Mouse (Mus musculus): Measurements from ENCODE around the gene Swap70. TPM values are rescaled to one million over a fixed set of nuclear protein-coding genes. Genes with fewer than 3 reads are reported as not detected.

Swap70 gene
- polyA plus RNA-seq, 1 experiment from 2014 or later, result 22.5 TPM

DNA sequence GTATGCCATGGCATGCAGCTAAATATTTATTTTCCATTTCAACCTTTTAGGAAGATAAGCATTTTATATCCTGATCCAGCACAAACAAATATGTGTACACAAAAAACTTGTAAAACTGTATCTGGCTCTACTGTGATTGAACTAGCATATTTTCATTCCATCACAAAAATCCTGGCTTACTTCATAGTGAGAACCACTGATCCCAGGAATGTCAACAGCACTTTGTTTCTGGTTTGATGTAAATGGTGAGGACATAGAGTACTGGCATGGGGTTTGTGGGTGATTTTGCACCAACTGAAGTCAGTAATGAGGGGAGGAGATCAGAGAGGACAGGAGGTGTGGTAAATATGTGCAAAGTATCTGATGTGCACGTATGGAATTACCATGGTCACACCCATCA lies 41.1 kb downstream of the Swap70 start:
- Histone ChIP-seq H3K9me3 (no peaks in the 10 kb centered on the region), H3K36me3 (no peaks in the 10 kb centered on the region), H3K4me1 (peaks cover 11% of the 10 kb centered on the region; the same call in 1 of the 2 replicates), H3K4me2 (no peak overlapping the region), H3K9ac (no peak overlapping the region), H3K27ac (no peak overlapping the region), H3K4me3 (replicated peaks) (no peak overlapping the region), H3K27me3 (replicated peaks) (no peaks in the 10 kb centered on the region)
- WGBS, result 47% methylated on average over 1 of the region's 1 CpGs
- ATAC-seq (ENCODE audit: insufficient read depth, low FRiP score, low read depth), result no peak

DNA sequence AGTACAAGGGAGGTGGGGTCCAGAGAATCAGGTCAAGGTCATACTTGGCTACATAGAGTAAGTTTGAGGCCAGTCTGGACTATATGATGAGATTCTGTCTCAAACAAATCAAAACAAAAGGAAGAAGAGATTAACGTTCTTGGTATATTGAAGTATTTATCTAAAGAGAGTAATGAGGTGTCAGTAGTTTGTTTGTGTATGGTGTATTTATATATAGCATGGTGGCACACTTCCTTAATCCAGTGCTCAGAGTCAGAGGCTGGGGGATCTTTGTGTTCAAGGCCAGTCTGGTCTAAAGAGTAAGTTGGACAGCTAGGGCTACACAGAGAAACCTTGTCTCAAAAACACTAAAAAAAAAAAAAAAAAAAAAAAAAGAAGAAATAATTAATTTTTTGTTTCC lies 42.0 kb downstream of the Swap70 start:
- 53% methylated on average over 1 of the region's 1 CpGs for WGBS
- Histone ChIP-seq H3K4me3 (replicated peaks) (no peak overlapping the region), H3K9me3 (no peaks in the 10 kb centered on the region), H3K9ac (no peak overlapping the region), H3K4me2 (no peak overlapping the region), H3K4me1 (0 out of 2 replicates have a peak, but pooled peaks cover 6% of the 10 kb centered on the region), H3K36me3 (no peaks in the 10 kb centered on the region), H3K27me3 (replicated peaks) (no peaks in the 10 kb centered on the region), H3K27ac (no peak overlapping the region)
- ATAC-seq (ENCODE audit: insufficient read depth, low FRiP score, low read depth), result no peak

DNA sequence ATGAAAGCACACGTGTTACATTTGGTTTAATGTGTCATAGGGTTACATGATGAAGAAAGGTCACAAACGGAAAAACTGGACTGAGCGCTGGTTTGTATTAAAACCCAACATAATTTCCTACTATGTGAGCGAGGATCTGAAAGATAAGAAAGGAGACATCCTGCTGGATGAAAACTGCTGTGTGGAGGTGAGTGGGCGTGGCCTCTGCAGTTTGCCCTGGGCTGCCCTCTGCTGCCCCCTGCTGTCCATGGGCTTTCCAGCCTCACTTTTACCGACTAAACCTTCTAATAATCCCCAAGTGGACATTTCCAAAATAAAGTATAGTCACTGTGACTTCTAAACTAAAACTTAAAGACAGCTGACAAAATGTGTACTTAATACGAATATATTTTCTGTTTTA lies 44.3 kb downstream of the Swap70 start:
- Histone ChIP-seq H3K27ac (no peak overlapping the region), H3K9ac (no peak overlapping the region), H3K4me1 (no peaks in the 10 kb centered on the region), H3K36me3 (peaks cover 6% of the 10 kb centered on the region; the same call in 1 of the 2 replicates), H3K27me3 (replicated peaks) (no peaks in the 10 kb centered on the region), H3K4me2 (no peak overlapping the region), H3K4me3 (replicated peaks) (no peak overlapping the region), H3K9me3 (no peaks in the 10 kb centered on the region)
- 27% methylated on average over 7 of the region's 7 CpGs for WGBS
- no peak; the same call in 1 of the 2 replicates for ATAC-seq (ENCODE audit: insufficient read depth, low FRiP score, low read depth)

DNA sequence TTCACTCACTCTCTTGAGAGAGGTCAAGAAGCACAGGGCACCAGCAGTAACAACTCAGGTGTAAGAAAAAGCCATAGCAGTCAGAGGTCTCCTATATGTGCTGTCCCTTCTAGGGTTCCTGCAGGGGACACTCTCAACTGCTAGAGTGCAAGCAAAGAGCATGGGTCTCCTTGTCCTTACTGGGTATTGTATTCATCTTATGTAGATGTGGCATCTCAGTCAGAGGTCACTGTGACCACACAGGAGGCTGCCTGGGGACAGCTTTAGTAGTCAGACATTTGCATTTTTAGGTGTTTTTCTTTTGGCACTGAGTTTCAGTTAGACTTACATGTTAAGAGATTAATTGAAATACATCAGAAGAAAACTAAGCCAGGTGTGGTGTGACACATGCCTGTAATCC lies 45.5 kb downstream of the Swap70 start:
- Histone ChIP-seq H3K27ac (no peak overlapping the region), H3K4me2 (no peak overlapping the region), H3K36me3 (peaks cover 6% of the 10 kb centered on the region; the same call in 1 of the 2 replicates), H3K4me3 (replicated peaks) (no peak overlapping the region), H3K27me3 (replicated peaks) (no peaks in the 10 kb centered on the region), H3K4me1 (no peaks in the 10 kb centered on the region), H3K9me3 (no peaks in the 10 kb centered on the region), H3K9ac (no peak overlapping the region)
- no peak for ATAC-seq (ENCODE audit: insufficient read depth, low FRiP score, low read depth)

DNA sequence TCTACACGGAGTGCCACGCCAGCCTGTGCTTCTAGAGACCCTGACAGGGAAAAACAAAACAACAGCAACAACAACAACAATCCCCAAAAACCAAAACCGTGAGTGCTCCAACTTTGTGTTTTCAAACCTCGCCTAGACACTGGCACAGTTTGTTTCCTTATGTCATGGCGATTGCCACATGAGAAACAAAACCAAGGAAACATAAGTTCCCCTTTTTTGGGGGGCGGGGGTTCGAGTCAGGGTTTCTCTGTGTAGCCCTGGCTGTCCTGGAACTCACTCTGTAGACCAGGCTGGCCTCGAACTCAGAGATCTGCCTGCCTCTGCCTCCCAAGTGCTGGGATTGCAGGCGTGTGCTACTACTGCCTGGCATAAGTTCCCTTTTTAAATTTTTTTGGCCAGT lies 46.5 kb downstream of the Swap70 start:
- ATAC-seq (ENCODE audit: insufficient read depth, low FRiP score, low read depth), result no peak
- H3K4me2 ChIP-seq, result no peak overlapping the region
- 88% methylated on average over 9 of the region's 9 CpGs for WGBS
- H3K27me3 ChIP-seq (replicated peaks), result no peaks in the 10 kb centered on the region
- H3K4me3 ChIP-seq (replicated peaks), result no peak overlapping the region
- no peaks in the 10 kb centered on the region for H3K9me3 ChIP-seq
- no peaks in the 10 kb centered on the region for H3K4me1 ChIP-seq
- H3K27ac ChIP-seq, result no peak overlapping the region
- H3K36me3 ChIP-seq, result peaks cover 6% of the 10 kb centered on the region; the same call in 1 of the 2 replicates
- H3K9ac ChIP-seq, result no peak overlapping the region

DNA sequence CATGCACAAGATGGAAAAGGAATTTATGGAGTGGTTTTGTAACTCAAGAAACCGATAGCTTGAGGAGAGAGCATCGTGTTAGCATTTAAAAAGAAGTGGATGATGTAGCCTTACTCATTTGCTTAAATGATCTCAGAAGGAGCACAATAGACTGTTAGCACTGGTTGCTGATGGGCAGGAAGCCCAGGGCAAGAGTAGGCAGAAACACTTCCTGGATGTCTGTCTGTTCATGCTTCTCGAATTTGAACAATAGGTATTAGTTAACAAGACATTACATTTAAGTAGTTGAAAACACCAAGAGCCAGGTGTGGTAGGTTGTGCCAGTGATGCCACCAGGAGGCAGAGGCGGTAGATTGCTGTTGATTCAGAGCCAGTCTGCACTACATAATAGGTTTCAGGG lies 47.0 kb downstream of the Swap70 start:
- Histone ChIP-seq H3K9ac (no peak overlapping the region), H3K4me2 (no peak overlapping the region), H3K27me3 (replicated peaks) (no peaks in the 10 kb centered on the region), H3K9me3 (no peaks in the 10 kb centered on the region), H3K27ac (no peak overlapping the region), H3K4me1 (no peaks in the 10 kb centered on the region), H3K4me3 (replicated peaks) (no peak overlapping the region), H3K36me3 (peaks cover 6% of the 10 kb centered on the region; the same call in 1 of the 2 replicates)
- 81% methylated on average over 4 of the region's 4 CpGs for WGBS
- ATAC-seq (ENCODE audit: insufficient read depth, low FRiP score, low read depth), result no peak

DNA sequence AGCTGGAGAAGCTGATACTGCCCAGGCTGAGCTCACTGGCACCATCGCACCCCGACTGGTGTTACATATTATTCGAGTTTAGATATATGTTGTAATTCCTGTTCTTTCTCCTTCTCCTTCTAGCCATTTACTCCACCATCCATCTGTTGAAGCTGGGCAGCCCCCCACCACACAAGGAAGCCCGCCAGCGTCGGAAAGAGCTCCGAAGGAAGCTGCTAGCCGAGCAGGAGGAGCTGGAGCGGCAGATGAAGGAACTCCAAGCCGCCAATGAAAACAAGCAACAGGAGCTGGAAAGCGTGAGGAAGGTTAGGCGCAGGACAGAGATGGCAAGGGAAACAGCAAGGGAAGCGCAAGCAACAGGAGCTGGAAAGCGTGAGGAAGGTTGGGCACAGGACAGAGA lies 48.3 kb downstream of the Swap70 start:
- ATAC-seq (ENCODE audit: insufficient read depth, low FRiP score, low read depth), result no peak
- no peaks in the 10 kb centered on the region for H3K27me3 ChIP-seq (replicated peaks)
- peaks cover 9% of the 10 kb centered on the region; the same call in 1 of the 2 replicates for H3K36me3 ChIP-seq
- no peak overlapping the region for H3K4me2 ChIP-seq
- no peak overlapping the region for H3K4me3 ChIP-seq (replicated peaks)
- H3K9me3 ChIP-seq, result no peaks in the 10 kb centered on the region
- WGBS, result 91% methylated on average over 14 of the region's 14 CpGs
- H3K4me1 ChIP-seq, result no peaks in the 10 kb centered on the region
- no peak overlapping the region for H3K9ac ChIP-seq
- no peak overlapping the region for H3K27ac ChIP-seq

DNA sequence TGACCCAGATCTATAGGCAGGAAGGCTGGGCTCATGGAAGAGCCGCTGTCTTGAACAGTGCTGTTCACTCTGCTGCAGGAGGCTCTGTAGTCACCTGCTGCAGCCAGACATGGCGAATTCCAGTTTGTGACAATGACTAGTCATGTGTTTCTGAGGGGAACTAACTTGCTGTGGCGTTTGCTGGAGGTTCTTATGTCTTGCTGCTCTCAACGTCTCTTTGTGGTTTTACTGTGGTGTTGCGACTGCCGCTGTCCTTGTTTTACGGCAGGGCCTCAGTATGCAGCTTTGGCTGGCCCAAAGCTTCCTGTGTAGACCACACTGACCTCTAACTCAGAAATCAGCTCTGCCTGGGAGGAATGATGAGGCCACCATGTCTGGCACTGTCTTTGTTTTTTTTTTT lies 48.9 kb downstream of the Swap70 start:
- H3K27me3 ChIP-seq (replicated peaks), result no peaks in the 10 kb centered on the region
- H3K4me2 ChIP-seq, result no peak overlapping the region
- peaks cover 11% of the 10 kb centered on the region; the same call in 1 of the 2 replicates for H3K36me3 ChIP-seq
- WGBS, result 90% methylated on average over 7 of the region's 7 CpGs
- no peaks in the 10 kb centered on the region for H3K4me1 ChIP-seq
- no peak overlapping the region for H3K27ac ChIP-seq
- H3K9me3 ChIP-seq, result no peaks in the 10 kb centered on the region
- no peak overlapping the region for H3K9ac ChIP-seq
- no peak for ATAC-seq (ENCODE audit: insufficient read depth, low FRiP score, low read depth)
- H3K4me3 ChIP-seq (replicated peaks), result no peak overlapping the region

DNA sequence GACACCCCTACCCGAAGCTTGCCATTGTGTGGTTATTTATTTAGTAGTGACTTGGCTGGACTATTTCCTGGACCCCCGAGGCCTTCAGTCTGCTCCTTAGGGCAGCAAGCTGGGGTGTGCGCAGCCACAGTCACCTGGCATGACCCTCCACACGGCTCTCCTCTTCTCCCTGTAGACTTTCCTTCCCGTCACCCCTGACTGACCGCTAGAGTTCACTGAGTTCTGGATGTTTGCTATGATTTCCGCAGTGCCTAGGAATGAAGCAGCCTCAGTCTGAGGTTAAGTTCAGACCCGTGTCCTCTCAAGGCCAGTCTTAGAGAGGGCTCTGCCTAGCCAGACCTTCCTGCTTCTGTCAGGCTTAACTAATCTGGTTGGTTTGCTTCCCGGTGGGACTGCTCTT lies 50.3 kb downstream of the Swap70 start:
- Histone ChIP-seq H3K9me3 (no peaks in the 10 kb centered on the region), H3K4me1 (no peaks in the 10 kb centered on the region), H3K27ac (no peak overlapping the region), H3K9ac (no peak overlapping the region), H3K36me3 (peaks cover 14% of the 10 kb centered on the region; the same call in 1 of the 2 replicates), H3K4me2 (no peak overlapping the region), H3K27me3 (replicated peaks) (no peaks in the 10 kb centered on the region), H3K4me3 (replicated peaks) (no peak overlapping the region)
- WGBS, result 67% methylated on average over 9 of the region's 9 CpGs
- peak; percentile 50; the same call in 1 of the 2 replicates for ATAC-seq (ENCODE audit: insufficient read depth, low FRiP score, low read depth)

DNA sequence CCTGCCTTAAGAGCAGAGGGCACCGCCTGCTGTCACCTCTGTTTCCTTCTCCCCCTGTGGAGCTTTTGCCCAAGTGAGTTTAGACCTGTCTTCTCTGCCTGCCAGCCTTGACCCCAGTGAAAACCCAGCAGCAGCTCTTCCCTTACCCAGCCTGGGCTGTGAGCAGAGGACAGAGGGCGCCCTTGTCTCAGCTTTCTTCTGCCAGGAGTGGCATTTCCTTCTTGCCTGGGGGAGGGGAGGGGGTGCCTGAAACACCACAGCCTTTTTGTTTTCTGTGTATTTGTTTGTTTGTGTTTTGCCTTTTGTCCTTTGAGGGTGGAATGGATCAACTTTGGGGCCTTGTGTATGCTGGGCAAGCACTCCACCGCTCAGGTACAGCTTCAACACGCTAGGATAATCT lies 50.9 kb downstream of the Swap70 start:
- H3K27ac ChIP-seq, result no peak overlapping the region
- 82% methylated on average over 4 of the region's 4 CpGs for WGBS

DNA sequence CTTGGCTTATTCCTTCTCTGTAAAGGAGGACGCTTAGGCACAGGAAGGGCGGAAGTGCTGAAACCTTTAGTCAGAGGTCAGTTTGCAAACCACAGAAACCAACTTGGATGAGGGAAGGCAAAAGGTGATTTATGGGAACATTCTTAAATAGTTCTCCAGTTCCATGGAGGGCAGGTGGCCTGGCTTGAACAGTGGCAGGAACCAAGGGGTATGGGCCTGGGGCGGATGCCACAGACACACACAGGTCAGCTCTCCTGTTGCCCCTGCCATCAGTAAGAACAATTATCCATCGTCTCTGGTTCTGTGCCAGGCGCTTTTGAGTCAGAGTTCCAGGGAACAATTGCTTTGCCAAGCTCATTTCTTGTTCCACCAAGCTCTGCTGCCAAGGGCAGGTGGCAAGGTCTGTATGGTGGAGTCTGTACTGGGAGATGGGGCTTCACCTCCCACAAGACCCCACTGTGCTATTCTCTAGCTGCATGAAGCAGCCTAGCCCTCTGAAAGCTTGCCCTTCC lies 56.3 kb downstream of the Swap70 start:
- H3K36me3 ChIP-seq, result peaks cover 26% of the 10 kb centered on the region; the same call in 1 of the 2 replicates
- no peak overlapping the region for H3K9ac ChIP-seq
- H3K27me3 ChIP-seq (replicated peaks), result no peaks in the 10 kb centered on the region
- no peak overlapping the region for H3K27ac ChIP-seq
- no peak overlapping the region for H3K4me3 ChIP-seq (replicated peaks)
- WGBS, result 89% methylated on average over 5 of the region's 5 CpGs
- no peaks in the 10 kb centered on the region for H3K4me1 ChIP-seq
- no peaks in the 10 kb centered on the region for H3K9me3 ChIP-seq
- H3K4me2 ChIP-seq, result no peak overlapping the region
- ATAC-seq (ENCODE audit: insufficient read depth, low FRiP score, low read depth), result no peak

More for the DNA sequence above, 50.9 kb downstream of the Swap70 start:
- ATAC-seq (ENCODE audit: insufficient read depth, low FRiP score, low read depth), result no peak
- no peak overlapping the region for H3K4me3 ChIP-seq (replicated peaks)
- H3K4me2 ChIP-seq, result no peak overlapping the region
- peaks cover 14% of the 10 kb centered on the region; the same call in 1 of the 2 replicates for H3K36me3 ChIP-seq
- H3K9ac ChIP-seq, result no peak overlapping the region
- H3K9me3 ChIP-seq, result no peaks in the 10 kb centered on the region
- H3K27me3 ChIP-seq (replicated peaks), result no peaks in the 10 kb centered on the region
- H3K4me1 ChIP-seq, result no peaks in the 10 kb centered on the region

DNA sequence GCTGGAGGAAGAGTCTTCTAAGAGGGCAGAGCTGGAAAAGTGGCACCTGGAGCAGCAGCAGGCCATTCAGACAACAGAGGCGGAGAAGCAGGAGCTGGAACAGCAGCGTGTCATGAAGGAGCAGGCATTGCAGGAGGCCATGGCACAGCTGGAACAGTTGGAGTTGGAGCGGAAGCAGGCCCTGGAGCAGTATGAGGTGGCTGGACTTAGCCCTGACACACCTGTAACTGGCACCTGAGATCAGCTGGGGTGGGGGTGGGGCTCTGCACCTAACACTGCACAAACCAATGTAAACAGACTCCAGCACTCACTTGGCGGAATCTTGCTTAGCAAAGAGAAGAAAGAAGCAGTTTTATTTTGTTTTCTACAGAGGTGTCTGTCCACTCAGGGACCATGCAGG lies 57.7 kb downstream of the Swap70 start:
- no peaks in the 10 kb centered on the region for H3K27me3 ChIP-seq (replicated peaks)
- no peak overlapping the region for H3K9ac ChIP-seq
- H3K36me3 ChIP-seq, result peaks cover 26% of the 10 kb centered on the region; the same call in 1 of the 2 replicates
- no peaks in the 10 kb centered on the region for H3K9me3 ChIP-seq
- H3K4me2 ChIP-seq, result no peak overlapping the region; the same call in 1 of the 2 replicates
- H3K27ac ChIP-seq, result peak overlapping the region; percentile 45; the same call in 1 of the 2 replicates
- no peak overlapping the region for H3K4me3 ChIP-seq (replicated peaks)
- 74% methylated on average over 4 of the region's 4 CpGs for WGBS
- H3K4me1 ChIP-seq, result no peaks in the 10 kb centered on the region
- peak; percentile 85 for ATAC-seq (ENCODE audit: insufficient read depth, low FRiP score, low read depth)
